Mouse (Mus musculus): Measurements from ENCODE around the gene Zcwpw1.
"Not testable (repeated sequence)": the region's sequence is repeated elsewhere in the genome, so short reads cannot be mapped to it uniquely, and the experiment has no call there.

DNA sequence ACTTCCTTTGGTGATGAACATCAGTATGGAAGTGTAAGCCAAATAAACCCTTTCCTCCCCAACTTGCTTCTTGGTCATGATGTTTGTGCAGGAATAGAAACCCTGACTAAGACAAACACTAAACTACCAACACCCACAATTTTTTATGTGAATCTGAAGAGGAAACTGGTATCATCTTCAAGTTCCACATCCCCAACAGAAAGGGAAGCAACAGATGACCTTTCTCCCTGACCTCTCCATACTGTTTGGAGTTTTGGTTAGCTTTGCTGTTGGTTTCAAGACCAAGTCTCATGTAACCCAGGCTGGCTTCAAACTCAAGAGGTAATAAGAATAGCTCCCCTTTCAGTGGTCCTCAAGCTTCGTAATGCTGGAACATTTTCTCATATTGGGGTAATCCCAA is 62.7 kb downstream of the Zcwpw1 start:
- not testable (repeated sequence) for TF ChIP-seq POLR2A (IDR thresholded peaks at IDR 0.05; ENCODE audit: control insufficient read depth in 1 of 2, insufficient read depth in 1 of 2, low read depth in 1 of 2, low read length in 2 of 2, poor library complexity in 1 of 2); MAFK (IDR thresholded peaks at IDR 0.05; ENCODE audit: borderline replicate concordance, low read depth, low read length); NELFE (IDR thresholded peaks at IDR 0.05; ENCODE audit: low read depth, low read length); CTCF (IDR thresholded peaks at IDR 0.05 in 2 of 3, conservative IDR thresholded peaks at IDR 0.05 in 1 of 3; ENCODE audit: control insufficient read depth in 1 of 3, insufficient read depth in 1 of 3, low read depth in 2 of 3, low read length in 3 of 3, poor library complexity in 1 of 3, severe bottlenecking in 1 of 3); EP300 (IDR thresholded peaks at IDR 0.05; ENCODE audit: low read depth in 1 of 2, low read length in 2 of 2); USF2 (IDR thresholded peaks at IDR 0.05; ENCODE audit: borderline replicate concordance in 1 of 2, insufficient read depth in 1 of 2, low read depth in 1 of 2, low read length in 2 of 2); BHLHE40 (IDR thresholded peaks at IDR 0.05; ENCODE audit: borderline replicate concordance, low read depth, low read length); MAX (IDR thresholded peaks at IDR 0.05; ENCODE audit: low read length); ETS1 (IDR thresholded peaks at IDR 0.05; ENCODE audit: low read depth, low read length); GATA1 (IDR thresholded peaks at IDR 0.05; ENCODE audit: low read depth, low read length); E2F4 (IDR thresholded peaks at IDR 0.05; ENCODE audit: borderline replicate concordance, low read depth, low read length)
